Mouse (Mus musculus) kidney, adult 2 months (tissue): ENCODE measurements around the gene Mlh1. TPM values are rescaled to one million over a fixed set of nuclear protein-coding genes. Genes with fewer than 3 reads are reported as not detected.

Source experiments
- DNase-seq: peaks from one replicate; pipeline ENCODE4 v3.0.0; 2021
- H3K27ac ChIP-seq: fragments of 200-500 bp; 2 replicates; pipeline ENCODE4 v1.5.1; 2012; ENCODE audit warnings: low read depth, low read length, control low read depth, inconsistent platforms; ENCODE audit not compliant: insufficient read depth
- H3K27me3 ChIP-seq: fragments of 200-500 bp; replicated peaks from 2 replicates; pipeline ENCODE4 v1.6.1; 2012; ENCODE audit warnings: mild to moderate bottlenecking, moderate library complexity, low read length, inconsistent platforms; ENCODE audit not compliant: control insufficient read depth, insufficient read depth
- H3K36me3 ChIP-seq: fragments of 200-500 bp; 2 replicates; pipeline ENCODE4 v1.6.1; 2012; ENCODE audit warnings: mild to moderate bottlenecking, moderate library complexity, low read length, inconsistent platforms; ENCODE audit not compliant: control insufficient read depth, insufficient read depth
- H3K4me1 ChIP-seq: fragments of 200-500 bp; 2 replicates; pipeline ENCODE4 v1.6.1; 2011; ENCODE audit warnings: low read length; ENCODE audit not compliant: control insufficient read depth, insufficient read depth
- H3K4me3 ChIP-seq: fragments of 200-500 bp; 2 replicates; pipeline ENCODE4 v1.5.1; 2011; ENCODE audit warnings: mild to moderate bottlenecking, low read depth, low read length, control low read depth; ENCODE audit not compliant: insufficient read depth
- CTCF ChIP-seq: fragments of 200-500 bp; conservative IDR thresholded peaks from 2 replicates; pipeline ENCODE4 v1.5.1; 2011; ENCODE audit warnings: low read depth, mild to moderate bottlenecking, control low read depth, low read length, moderate library complexity, mixed read lengths; ENCODE audit not compliant: insufficient read depth, insufficient read length
- POLR2A ChIP-seq: fragments of 200-500 bp; IDR thresholded peaks from one replicate; pipeline ENCODE4 v1.6.1; 2011; ENCODE audit warnings: low read depth, low read length, control low read depth
- WGBS: fragments of 180-500 bp; shearing (Covaris S2); methylation state at CpG from one replicate; pipeline ENCODE4 v1.1.7; 2018; 5-methylcytosine and 5-hydroxymethylcytosine counted together
- polyA plus RNA-seq: library from polyadenylated mRNA; depleted of rRNA; stranded (reverse); fragments of >200 nt; gene quantifications from 2 replicates; pipeline ENCODE4 v1.2.3, GENCODE M21; 2012; rRNA removed

Mlh1 gene
- polyA plus RNA-seq, 1 experiment = 14.1 TPM

GRCm38 (mm10) chr9:111186861-111187260 lies 84.7 kb downstream of the Mlh1 start:
- no peak for DNase-seq
- no peak overlapping the region for H3K27ac ChIP-seq
- WGBS = 88% methylated on average over 6 of the region's 6 CpGs
- no peaks in the 10 kb centered on the region for H3K4me1 ChIP-seq
- H3K36me3 ChIP-seq = peaks cover 2% of the 10 kb centered on the region; the same call in 1 of the 2 replicates
- no peak overlapping the region for H3K4me3 ChIP-seq
- H3K27me3 ChIP-seq = no peaks in the 10 kb centered on the region
- TF ChIP-seq POLR2A (no peak), CTCF (no peak)

GRCm38 (mm10) chr9:111184929-111185328 lies 86.7 kb downstream of the Mlh1 start:
- Histone ChIP-seq H3K36me3 (no peaks in the 10 kb centered on the region), H3K4me1 (no peaks in the 10 kb centered on the region), H3K4me3 (no peak overlapping the region), H3K27me3 (no peaks in the 10 kb centered on the region), H3K27ac (no peak overlapping the region)
- no peak for DNase-seq
- TF ChIP-seq POLR2A (no peak), CTCF (no peak)
- WGBS = 93% methylated on average over 4 of the region's 4 CpGs

- Histone ChIP-seq H3K4me3 (no peak overlapping the region), H3K4me1 (no peaks in the 10 kb centered on the region), H3K27ac (no peak overlapping the region), H3K36me3 (no peaks in the 10 kb centered on the region), H3K27me3 (no peaks in the 10 kb centered on the region)
- WGBS = 63% methylated on average over 3 of the region's 3 CpGs
- no peak for TF ChIP-seq CTCF
- TF ChIP-seq POLR2A = no peak
- DNase-seq = no peak
Observed at GRCm38 (mm10) chr9:111182176-111182575, 89.4 kb downstream of the Mlh1 start.

GRCm38 (mm10) chr9:111178971-111179370 lies 92.6 kb downstream of the Mlh1 start:
- H3K36me3 ChIP-seq = no peaks in the 10 kb centered on the region
- TF ChIP-seq POLR2A = no peak
- TF ChIP-seq CTCF = no peak
- no peak overlapping the region for H3K27ac ChIP-seq
- DNase-seq = no peak
- no peaks in the 10 kb centered on the region for H3K4me1 ChIP-seq
- H3K27me3 ChIP-seq = no peaks in the 10 kb centered on the region
- WGBS = 67% methylated on average over 5 of the region's 5 CpGs
- H3K4me3 ChIP-seq = no peak overlapping the region

Other genes with a start within 250 kb of the Mlh1 start
- 11.1 and 13.8 TPM in 2 replicates for gene Ccrl2, start 214.3 kb downstream of the Mlh1 start, polyA plus RNA-seq
- 10.7 and 12.7 TPM in 2 replicates for gene Lrrfip2, start 154.2 kb downstream of the Mlh1 start, polyA plus RNA-seq
- gene Epm2aip1, start 138 bp upstream of the Mlh1 start, polyA plus RNA-seq = 8.0 and 8.3 TPM in 2 replicates
- 0.13 and 0.22 TPM in 2 replicates for gene Trank1, start 39.9 kb upstream of the Mlh1 start, polyA plus RNA-seq
- 21.8 and 22.1 TPM in 2 replicates for gene Dclk3, start 167.3 kb upstream of the Mlh1 start, polyA plus RNA-seq